Mouse (Mus musculus) C2C12 (cell line): ENCODE results near the gene Mrtfa. TPM values are rescaled to one million over a fixed set of nuclear protein-coding genes. Genes with fewer than 3 reads are reported as not detected.
A peak's percentile ranks its signal among the peaks of the same experiment; 100 is the strongest.

ENCODE experiments used
- H3K27me3 ChIP-seq: one replicate; pipeline ENCODE4 v1.6.1; 2011; ENCODE audit not compliant: control insufficient read depth, insufficient read depth, insufficient read length
- H3K36me3 ChIP-seq: one replicate; pipeline ENCODE4 v1.6.1; 2011; ENCODE audit not compliant: control insufficient read depth, insufficient read depth
- H3K4me3 ChIP-seq: one replicate; pipeline ENCODE4 v1.5.1; 2011; ENCODE audit warnings: mild to moderate bottlenecking, control low read depth; ENCODE audit not compliant: poor library complexity, insufficient read depth, severe bottlenecking
- H3K79me2 ChIP-seq: one replicate; pipeline ENCODE4 v1.6.1; 2011; ENCODE audit not compliant: control insufficient read depth, insufficient read depth
- H3K79me3 ChIP-seq: one replicate; pipeline ENCODE4 v1.6.1; 2011; ENCODE audit warnings: low read depth, control low read depth
- H3ac ChIP-seq: one replicate; pipeline ENCODE3; 2011; ENCODE audit warnings: low read depth; ENCODE audit not compliant: control insufficient read depth, insufficient read length
- CEBPB ChIP-seq: IDR thresholded peaks from one replicate; pipeline ENCODE4 v1.6.1; 2011; ENCODE audit warnings: low read depth, mild to moderate bottlenecking, control low read depth, moderate library complexity
- CTCF ChIP-seq: IDR thresholded peaks from one replicate; pipeline ENCODE4 v1.5.1; 2011; ENCODE audit not compliant: control insufficient read depth, insufficient read depth, insufficient read length
- FOSL1 ChIP-seq: IDR thresholded peaks from one replicate; pipeline ENCODE4 v1.8.0; 2011; ENCODE audit warnings: mild to moderate bottlenecking, low read length; ENCODE audit not compliant: poor library complexity, insufficient read depth, severe bottlenecking
- MAX ChIP-seq: IDR thresholded peaks from one replicate; pipeline ENCODE4 v1.6.1; 2011; ENCODE audit warnings: mild to moderate bottlenecking, control low read depth
- MYOD1 ChIP-seq: IDR thresholded peaks from one replicate; pipeline ENCODE4 v1.6.1; 2011; ENCODE audit warnings: low read depth; ENCODE audit not compliant: control insufficient read depth, insufficient read length
- MYOG ChIP-seq: IDR thresholded peaks from one replicate; pipeline ENCODE4 v1.6.1; 2011; ENCODE audit not compliant: control insufficient read depth, insufficient read length; ENCODE audit errors: extremely low read depth
- USF1 ChIP-seq: IDR thresholded peaks from one replicate; pipeline ENCODE4 v1.6.1; 2011; ENCODE audit warnings: low read depth, mild to moderate bottlenecking, control low read depth, moderate library complexity
- polyA plus RNA-seq: library from polyadenylated mRNA; unstranded; fragments of >200 nt; fragmentation: generic; extraction: Trizol; gene quantifications from one replicate; pipeline ENCODE4 v1.2.1, GENCODE M21; 2012; ENCODE audit warnings: missing spikeins

Gene Mrtfa
- polyA plus RNA-seq, 1 experiment: 42.2 TPM

- Histone ChIP-seq H3ac (no peak overlapping the region), H3K36me3 (peaks cover 16% of the 10 kb centered on the region), H3K27me3 (no peaks in the 10 kb centered on the region), H3K79me3 (peaks cover 77% of the 10 kb centered on the region), H3K4me3 (no peak overlapping the region), H3K79me2 (peaks cover 98% of the 10 kb centered on the region)
- TF ChIP-seq MYOG (no peak), CTCF (no peak), FOSL1 (no peak), MYOD1 (no peak), MAX (no peak), CEBPB (no peak), USF1 (no peak)
Observed at GRCm38 (mm10) chr15:81057736-81058135, 132.8 kb downstream of the Mrtfa start.

- Histone ChIP-seq H3K79me2 (peaks cover 98% of the 10 kb centered on the region), H3K36me3 (peaks cover 9% of the 10 kb centered on the region), H3K27me3 (no peaks in the 10 kb centered on the region), H3K4me3 (no peak overlapping the region), H3K79me3 (peaks cover 72% of the 10 kb centered on the region), H3ac (no peak overlapping the region)
- TF ChIP-seq MYOG: no peak
- no peak for TF ChIP-seq CEBPB
- no peak for TF ChIP-seq CTCF
- TF ChIP-seq MYOD1: no peak
- no peak for TF ChIP-seq MAX
- TF ChIP-seq FOSL1: no peak
- no peak for TF ChIP-seq USF1
Observed at GRCm38 (mm10) chr15:81055488-81055887, 135.1 kb downstream of the Mrtfa start.

GRCm38 (mm10) chr15:81052491-81052890 is 138.1 kb downstream of the Mrtfa start:
- H3ac ChIP-seq: no peak overlapping the region
- no peaks in the 10 kb centered on the region for H3K27me3 ChIP-seq
- H3K79me2 ChIP-seq: peaks cover 94% of the 10 kb centered on the region
- peaks cover 55% of the 10 kb centered on the region for H3K79me3 ChIP-seq
- no peak overlapping the region for H3K4me3 ChIP-seq
- TF ChIP-seq CTCF (no peak), MYOG (no peak), USF1 (no peak), FOSL1 (no peak), MYOD1 (no peak), CEBPB (no peak), MAX (no peak)
- peaks cover 5% of the 10 kb centered on the region for H3K36me3 ChIP-seq

DNA sequence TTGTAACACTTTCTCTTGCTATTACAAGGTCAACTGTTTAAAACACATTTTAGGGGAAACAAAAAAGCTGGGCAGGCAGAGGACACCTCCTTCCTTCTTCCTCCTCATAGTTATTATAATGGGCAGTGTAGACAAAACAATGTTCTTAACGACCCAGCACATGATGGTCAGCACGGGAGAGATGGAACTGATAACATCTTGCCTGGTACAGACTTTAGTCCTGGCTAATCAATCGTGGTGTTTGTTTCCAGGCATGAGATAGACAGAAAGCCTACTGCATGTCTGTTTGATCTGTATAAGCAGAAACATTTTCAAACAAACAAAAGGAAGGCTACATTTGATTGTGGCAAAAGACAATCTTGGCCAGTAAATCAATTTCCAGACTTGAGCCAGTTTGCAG is 140.1 kb downstream of the Mrtfa start:
- H3K4me3 ChIP-seq: no peak overlapping the region
- H3K36me3 ChIP-seq: peaks cover under 1% of the 10 kb centered on the region
- peaks cover 93% of the 10 kb centered on the region for H3K79me2 ChIP-seq
- H3K79me3 ChIP-seq: peaks cover 38% of the 10 kb centered on the region
- no peak for TF ChIP-seq MYOD1
- TF ChIP-seq MAX: no peak
- TF ChIP-seq CTCF: no peak
- no peak for TF ChIP-seq FOSL1
- no peak for TF ChIP-seq USF1
- no peak for TF ChIP-seq CEBPB
- TF ChIP-seq MYOG: no peak
- no peaks in the 10 kb centered on the region for H3K27me3 ChIP-seq
- no peak overlapping the region for H3ac ChIP-seq

DNA sequence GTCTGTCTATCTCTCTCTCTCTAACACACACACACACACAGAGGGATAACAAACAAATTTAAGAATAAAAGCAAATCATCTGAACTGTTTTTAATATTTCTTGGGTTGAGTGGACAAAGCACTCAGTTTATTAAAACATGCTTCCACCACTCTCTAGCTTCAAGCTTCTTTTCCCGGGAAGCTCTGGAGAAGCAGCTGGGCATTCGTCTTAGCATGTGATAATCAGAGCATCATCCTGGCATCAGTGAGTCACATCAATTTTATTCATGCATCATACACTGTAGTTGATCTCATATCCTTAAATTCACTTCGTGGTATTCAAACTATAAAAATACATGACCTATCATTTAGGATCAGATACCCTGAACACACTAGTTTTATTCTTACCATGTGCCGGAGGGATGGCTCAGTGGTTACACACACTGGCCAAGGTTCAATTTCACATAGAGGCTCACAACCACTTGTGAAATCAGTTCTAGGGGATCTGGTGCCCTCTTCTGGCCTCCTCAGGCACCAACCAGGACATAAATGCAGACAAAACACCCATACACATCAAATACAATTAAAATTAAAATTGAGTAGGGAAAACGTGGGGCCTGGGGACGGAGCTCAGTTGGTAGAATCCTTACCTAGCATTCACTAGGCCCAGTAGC is 141.0 kb downstream of the Mrtfa start:
- Histone ChIP-seq H3K36me3 (peaks cover 8% of the 10 kb centered on the region), H3ac (no peak overlapping the region), H3K4me3 (no peak overlapping the region), H3K79me2 (peaks cover 93% of the 10 kb centered on the region), H3K27me3 (no peaks in the 10 kb centered on the region), H3K79me3 (peaks cover 29% of the 10 kb centered on the region)
- TF ChIP-seq FOSL1: peak; percentile 22
- no peak for TF ChIP-seq MAX
- TF ChIP-seq MYOG: no peak
- peak; percentile 31 for TF ChIP-seq USF1
- TF ChIP-seq CEBPB: peak; percentile 73
- peak; percentile 76 for TF ChIP-seq MYOD1
- TF ChIP-seq CTCF: no peak

- Histone ChIP-seq H3ac (no peak overlapping the region), H3K79me2 (peaks cover 86% of the 10 kb centered on the region), H3K27me3 (no peaks in the 10 kb centered on the region), H3K79me3 (peaks cover 15% of the 10 kb centered on the region), H3K4me3 (no peak overlapping the region), H3K36me3 (peaks cover 25% of the 10 kb centered on the region)
- no peak for TF ChIP-seq CEBPB
- no peak for TF ChIP-seq MYOG
- TF ChIP-seq USF1: no peak
- no peak for TF ChIP-seq FOSL1
- no peak for TF ChIP-seq MYOD1
- TF ChIP-seq CTCF: no peak
- no peak for TF ChIP-seq MAX
Observed at GRCm38 (mm10) chr15:81047497-81047896, 143.1 kb downstream of the Mrtfa start.
